Mouse (Mus musculus): ENCODE results near the gene Slc16a4. TPM values are rescaled to one million over a fixed set of nuclear protein-coding genes. Genes with fewer than 3 reads are reported as not detected.

Slc16a4 gene
- polyA plus RNA-seq (2021), result 2.6 TPM

DNA sequence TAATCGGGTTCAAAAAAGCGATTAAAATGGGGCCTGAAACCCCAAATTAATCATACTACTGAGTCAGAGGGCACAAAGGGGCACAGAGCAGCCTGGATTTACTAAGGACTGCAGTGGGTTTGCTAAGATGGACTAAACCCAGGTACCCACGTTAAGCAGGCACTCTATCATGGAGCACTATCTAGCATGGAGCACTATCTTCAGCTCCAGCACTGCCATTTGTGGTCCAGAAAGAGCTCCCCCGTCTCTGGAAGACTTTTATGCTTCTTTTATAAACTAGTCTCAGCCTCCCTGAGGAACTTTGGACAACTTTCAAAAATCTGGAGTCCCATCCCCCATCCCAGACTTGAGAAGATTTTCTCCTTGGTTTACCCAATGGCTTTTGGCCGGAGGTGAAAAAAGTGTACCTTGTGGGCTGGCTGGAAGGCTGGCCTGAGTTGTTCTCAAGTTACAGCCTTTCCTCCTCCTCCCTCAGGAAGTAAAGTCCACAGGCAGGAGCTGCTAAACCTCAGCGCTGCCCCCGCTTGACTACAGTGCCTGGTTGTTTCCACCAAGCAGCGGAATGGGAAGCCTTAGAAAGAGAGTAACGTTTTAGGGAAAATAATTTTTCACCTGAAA is at the start of gene Slc16a4:
Gene Slc16a4, plus strand, starts transcription at position 467 of the 618 bp plus-strand sequence.
- TF ChIP-seq CTCF (IDR thresholded peaks at IDR 0.05), result no peak
- CTCF ChIA-PET, result interaction anchor here (2.6 kb wide), 1 partner anchor 16 kb away, joined by 6 read pairs; no protein-coding TSS in a partner anchor
- ATAC-seq (no peak), DNase-seq (ENCODE audit: low read depth, low spot score) (no peak)
- POLR2A ChIA-PET, result no interaction called here
- no peaks in the 10 kb centered on the region for H3K27me3 ChIP-seq
- in situ Hi-C loops (cut with MboI; ENCODE audit: low pct_unique_long_range_greater_than_20kb), result no loop called here

DNA sequence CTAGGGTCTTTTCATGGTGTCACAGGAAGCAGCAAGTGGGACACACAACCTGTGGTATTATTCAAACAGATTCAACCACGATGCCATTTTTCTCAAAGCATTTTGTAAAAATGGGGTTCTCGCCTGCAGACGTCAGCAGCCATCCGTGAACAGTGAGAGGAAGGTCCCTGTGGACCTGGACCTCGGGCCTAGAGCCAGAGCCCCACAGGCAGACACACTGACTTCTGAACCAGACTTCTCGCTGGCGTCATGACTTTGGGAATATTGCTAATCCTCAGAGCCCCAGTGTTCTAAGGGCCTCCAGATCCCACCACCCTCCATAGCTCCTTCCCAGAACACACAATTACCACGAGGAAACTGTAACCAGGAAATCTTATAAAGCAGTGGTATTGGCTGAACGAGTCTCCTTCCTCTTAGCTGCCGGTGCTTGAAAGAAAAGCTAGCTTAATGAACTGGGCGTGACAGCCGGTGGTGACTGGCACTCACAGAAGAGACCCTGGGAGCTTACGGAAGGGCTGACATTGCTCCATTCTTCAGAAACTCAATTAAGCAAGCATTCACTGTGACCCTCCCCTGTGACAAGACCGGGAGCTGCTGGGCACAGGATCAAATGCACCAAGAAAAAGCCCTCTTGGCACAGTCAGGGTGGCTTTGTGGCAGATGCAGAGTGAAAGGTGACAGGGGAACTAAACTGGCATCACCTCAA is 49.5 kb upstream of the Slc16a4 start:
- ChIA-PET CTCF (interaction anchor here (1.0 to 2.0 kb wide), 2 partner anchors 16 to 20 kb away, joined by 3 to 5 read pairs; no protein-coding TSS in a partner anchor), POLR2A (no interaction called here)
- in situ Hi-C loops (cut with MboI; ENCODE audit: low pct_unique_long_range_greater_than_20kb), result no loop called here

DNA sequence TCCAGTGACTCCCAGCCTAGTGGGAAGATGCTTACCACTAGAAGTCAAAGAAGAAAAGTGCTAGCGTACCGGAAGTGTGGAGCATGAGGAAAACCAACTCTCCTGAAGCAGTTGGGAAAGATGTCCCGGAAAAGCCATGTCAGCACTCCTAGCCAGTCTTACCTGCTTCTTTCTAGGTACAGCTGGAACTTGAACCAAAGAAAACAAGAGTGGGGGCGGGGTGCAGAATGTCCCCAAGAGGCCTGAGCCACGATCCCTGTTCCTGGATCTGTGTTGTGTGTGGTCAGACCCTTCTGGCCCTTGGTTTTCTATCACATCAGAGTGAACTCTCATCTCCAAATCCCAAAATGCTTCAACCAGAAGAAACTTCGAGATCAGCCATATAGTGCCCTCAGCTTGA is 44.2 kb upstream of the Slc16a4 start:
- ATAC-seq (no peak), DNase-seq (ENCODE audit: low read depth, low spot score) (no peak)
- CTCF ChIA-PET, result interaction anchor here (1.1 kb wide), 1 partner anchor 13 kb away, joined by 3 read pairs; no protein-coding TSS in a partner anchor
- in situ Hi-C loops (cut with MboI; ENCODE audit: low pct_unique_long_range_greater_than_20kb), result no loop called here
- peaks cover 25% of the 10 kb centered on the region for H3K27me3 ChIP-seq
- POLR2A ChIA-PET, result no interaction called here
- no peak for TF ChIP-seq CTCF (IDR thresholded peaks at IDR 0.05)

More for the DNA sequence above, 49.5 kb upstream of the Slc16a4 start:
- TF ChIP-seq CTCF (IDR thresholded peaks at IDR 0.05), result no peak
- ATAC-seq (no peak), DNase-seq (ENCODE audit: low read depth, low spot score) (no peak)
- H3K27me3 ChIP-seq, result peaks cover 37% of the 10 kb centered on the region

DNA sequence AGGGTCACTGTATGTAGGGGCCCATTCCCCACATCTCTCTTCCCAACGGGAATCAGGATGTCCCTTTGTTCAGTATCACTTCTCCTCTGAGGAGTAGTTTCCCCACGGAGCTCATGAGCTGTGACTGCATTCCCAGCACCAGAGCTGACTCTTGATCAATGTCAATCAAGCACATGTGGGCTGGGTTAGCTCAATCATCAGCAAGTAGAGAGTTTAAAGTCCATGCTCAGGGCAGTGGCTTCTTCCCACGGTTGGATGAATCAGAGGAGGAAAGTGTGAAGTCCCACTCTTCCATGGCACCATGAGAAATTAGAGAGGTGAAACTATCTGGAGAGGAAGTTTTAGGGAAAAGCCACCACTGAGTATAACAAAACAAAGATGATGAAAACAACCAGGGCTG is 42.0 kb upstream of the Slc16a4 start:
- no peak for DNase-seq (ENCODE audit: low read depth, low spot score)
- POLR2A ChIA-PET, result no interaction called here
- no peak for ATAC-seq
- no peak for TF ChIP-seq CTCF (IDR thresholded peaks at IDR 0.05)
- H3K27me3 ChIP-seq, result peaks cover 19% of the 10 kb centered on the region
- in situ Hi-C loops (cut with MboI; ENCODE audit: low pct_unique_long_range_greater_than_20kb), result no loop called here
- CTCF ChIA-PET, result interaction anchor here (1.0 to 2.2 kb wide), 2 partner anchors 15 to 213 kb away, joined by 3 to 6 read pairs; no protein-coding TSS in a partner anchor

DNA sequence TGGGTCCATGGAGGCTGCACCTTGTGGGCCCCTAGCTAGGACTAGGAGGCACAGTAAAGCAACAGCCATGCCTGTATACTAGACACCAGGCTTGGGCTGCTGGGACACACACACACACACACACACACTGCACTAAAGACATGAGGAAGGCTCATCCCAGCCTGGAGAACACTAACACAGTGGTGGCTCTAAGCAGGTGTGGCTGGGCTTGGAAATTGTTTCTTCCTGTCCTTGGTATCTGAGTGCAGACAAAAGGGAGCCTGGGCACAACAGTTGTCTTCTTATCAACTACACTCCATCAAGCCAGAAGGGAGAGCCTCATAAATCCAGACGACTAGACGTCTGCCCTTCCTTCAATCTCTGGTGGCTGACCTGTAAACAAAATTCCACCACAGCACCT is 40.7 kb upstream of the Slc16a4 start:
- in situ Hi-C loops (cut with MboI; ENCODE audit: low pct_unique_long_range_greater_than_20kb), result no loop called here
- POLR2A ChIA-PET, result no interaction called here
- CTCF ChIA-PET, result interaction anchor here (1.1 to 2.4 kb wide), 5 partner anchors 11 to 132 kb away, joined by 4 to 9 read pairs (median 4); no protein-coding TSS in a partner anchor
- ATAC-seq (no peak), DNase-seq (ENCODE audit: low read depth, low spot score) (no peak)
- peaks cover 8% of the 10 kb centered on the region for H3K27me3 ChIP-seq
- TF ChIP-seq CTCF (IDR thresholded peaks at IDR 0.05), result no peak

DNA sequence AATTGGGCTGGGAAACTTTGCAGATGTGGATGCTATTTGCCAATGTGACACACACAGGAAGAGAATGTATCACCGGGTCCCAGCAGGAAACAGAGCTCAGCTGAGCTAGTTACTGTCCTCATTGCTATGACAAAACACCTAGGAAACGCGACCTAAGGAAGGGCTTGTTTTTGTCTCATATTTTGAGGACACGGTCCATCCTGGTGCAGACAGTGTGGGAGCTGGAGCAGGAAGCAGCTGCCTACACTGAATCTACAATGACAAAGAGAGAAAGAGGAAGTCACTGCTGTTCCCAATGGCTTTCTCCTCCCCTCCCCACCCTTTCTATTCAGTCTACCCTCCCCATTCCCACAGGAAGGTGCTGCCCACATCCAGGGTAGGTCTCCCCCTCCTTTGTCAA is 39.0 kb upstream of the Slc16a4 start:
- no peak for TF ChIP-seq CTCF (IDR thresholded peaks at IDR 0.05)
- H3K27me3 ChIP-seq, result peaks cover 8% of the 10 kb centered on the region
- ChIA-PET CTCF (interaction anchor here (1.1 to 2.4 kb wide), 3 partner anchors 11 to 19 kb away, joined by 3 to 5 read pairs (median 4); no protein-coding TSS in a partner anchor), POLR2A (no interaction called here)
- no peak for ATAC-seq
- no peak for DNase-seq (ENCODE audit: low read depth, low spot score)
- in situ Hi-C loops (cut with MboI; ENCODE audit: low pct_unique_long_range_greater_than_20kb), result no loop called here

DNA sequence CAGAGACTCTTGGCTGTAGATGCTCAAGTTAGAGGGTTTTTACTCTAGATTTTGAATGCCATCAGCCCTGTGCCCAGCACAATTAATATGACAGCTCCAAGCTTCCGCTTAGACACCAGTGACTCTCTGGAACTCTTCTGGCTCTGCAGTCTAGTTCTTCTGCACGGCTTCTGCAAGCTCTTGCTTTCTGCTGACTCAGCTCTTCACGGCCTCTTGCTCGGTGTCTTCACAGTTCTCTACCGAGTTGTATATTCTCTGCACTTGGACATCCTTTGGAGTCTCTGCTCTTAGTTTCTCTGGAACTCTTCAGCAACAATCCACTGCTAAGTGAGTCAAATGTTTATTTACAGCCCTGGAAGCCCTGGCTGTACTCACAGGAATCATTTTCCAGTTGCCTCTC is 37.1 kb upstream of the Slc16a4 start:
- ATAC-seq, result no peak
- CTCF ChIA-PET, result interaction anchor here (1.3 to 1.4 kb wide), 2 partner anchors 9 to 48 kb away, joined by 3 to 7 read pairs; no protein-coding TSS in a partner anchor
- peaks cover 5% of the 10 kb centered on the region for H3K27me3 ChIP-seq
- no peak for DNase-seq (ENCODE audit: low read depth, low spot score)
- no peak for TF ChIP-seq CTCF (IDR thresholded peaks at IDR 0.05)
- in situ Hi-C loops (cut with MboI; ENCODE audit: low pct_unique_long_range_greater_than_20kb), result no loop called here
- POLR2A ChIA-PET, result no interaction called here

DNA sequence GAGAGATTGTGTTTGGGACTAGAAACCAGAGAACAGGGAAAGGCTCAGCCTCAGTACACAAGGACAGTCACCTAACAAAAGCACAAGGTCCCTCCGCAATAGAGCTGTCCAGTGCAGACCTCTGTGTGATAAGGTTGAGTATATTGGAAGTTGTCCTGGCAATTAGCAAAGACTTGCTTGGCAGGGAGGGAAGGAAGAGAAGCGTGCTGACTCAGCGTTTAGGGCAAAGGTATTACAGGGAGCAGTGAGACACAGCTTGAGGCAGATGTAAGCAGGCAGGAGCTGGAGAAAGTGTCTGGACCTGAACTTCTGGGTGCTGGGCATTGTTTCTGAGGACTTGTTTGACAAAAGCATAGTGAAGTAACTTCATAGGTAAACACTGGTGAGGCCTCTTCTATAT is 35.0 kb upstream of the Slc16a4 start:
- no peak for TF ChIP-seq CTCF (IDR thresholded peaks at IDR 0.05)
- DNase-seq (ENCODE audit: low read depth, low spot score) (no peak), ATAC-seq (no peak)
- ChIA-PET CTCF (interaction anchor here (1.2 to 1.4 kb wide), 5 partner anchors 13 to 206 kb away, joined by 3 to 4 read pairs (median 3); no protein-coding TSS in a partner anchor), POLR2A (interaction anchor here (1.2 kb wide), 1 partner anchor 26 kb away, joined by 4 read pairs; the partner anchor contains the start of gene A630076J17Rik)
- in situ Hi-C loops (cut with MboI; ENCODE audit: low pct_unique_long_range_greater_than_20kb), result no loop called here
- peaks cover 5% of the 10 kb centered on the region for H3K27me3 ChIP-seq

GRCm38 (mm10) chr3:107256724-107257123 is 34.3 kb upstream of the Slc16a4 start:
- ATAC-seq (no peak), DNase-seq (ENCODE audit: low read depth, low spot score) (no peak)
- ChIA-PET CTCF (interaction anchor here (1.2 to 1.4 kb wide), 5 partner anchors 14 to 205 kb away, joined by 3 to 5 read pairs (median 4); no protein-coding TSS in a partner anchor), POLR2A (interaction anchor here (1.2 kb wide), 1 partner anchor 26 kb away, joined by 4 read pairs; the partner anchor contains the start of gene A630076J17Rik)
- in situ Hi-C loops (cut with MboI; ENCODE audit: low pct_unique_long_range_greater_than_20kb), result no loop called here
- H3K27me3 ChIP-seq, result peaks cover 5% of the 10 kb centered on the region
- TF ChIP-seq CTCF (IDR thresholded peaks at IDR 0.05), result no peak

DNA sequence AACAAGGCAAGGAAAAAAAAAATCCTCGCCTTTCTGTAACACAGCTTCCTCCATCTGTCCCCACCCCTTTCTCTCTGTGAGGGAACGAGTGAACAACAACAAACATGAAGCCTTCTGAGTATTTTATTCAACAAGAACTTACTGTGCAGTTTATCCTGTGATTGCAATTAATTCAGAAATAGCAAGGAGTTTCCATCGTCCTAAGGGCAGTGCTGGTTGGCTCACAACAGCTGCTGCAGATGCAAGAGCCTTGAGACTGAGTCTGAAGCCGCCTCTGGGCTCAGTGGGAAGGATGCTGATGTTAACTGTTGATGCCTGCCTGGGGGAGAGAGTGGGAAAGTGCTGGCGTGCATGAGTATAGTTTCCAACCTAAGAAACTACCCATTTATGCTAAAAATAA is 33.1 kb upstream of the Slc16a4 start:
- in situ Hi-C loops (cut with MboI; ENCODE audit: low pct_unique_long_range_greater_than_20kb), result no loop called here
- peaks cover under 1% of the 10 kb centered on the region for H3K27me3 ChIP-seq
- CTCF ChIA-PET, result interaction anchor here (1.3 to 1.4 kb wide), 2 partner anchors 14 to 15 kb away, joined by 4 to 5 read pairs; no protein-coding TSS in a partner anchor
- no peak for TF ChIP-seq CTCF (IDR thresholded peaks at IDR 0.05)
- POLR2A ChIA-PET, result interaction anchor here (0.7 kb wide), 1 partner anchor 266 kb away, joined by 3 read pairs; no protein-coding TSS in a partner anchor
- ATAC-seq, result no peak
- no peak for DNase-seq (ENCODE audit: low read depth, low spot score)

Measured in Patski (cell line).